Mouse (Mus musculus): ENCODE measurements at regions not wholly inside any gene's neighbourhood (a gene's known extent, or its start where the extent isn't known, plus 50 kb on each side); places are given as distances from the start of the nearest gene placed in this dataset.

- Histone ChIP-seq H3K36me3 (ENCODE audit: insufficient read depth) (no peaks in the 10 kb centered on the region), H3K9me3 (ENCODE audit: low read depth, low read length) (no peaks in the 10 kb centered on the region), H3K4me1 (ENCODE audit: insufficient read depth) (no peaks in the 10 kb centered on the region), H3K4me2 (no peak overlapping the region), H3K9ac (no peak overlapping the region), H3K27ac (ENCODE audit: low read depth) (no peak overlapping the region), H3K4me3 (ENCODE audit: low read depth, low read length) (no peak overlapping the region), H3K27me3 (ENCODE audit: insufficient read depth, low read length) (no peaks in the 10 kb centered on the region)
- no peak for TF ChIP-seq CTCF (IDR thresholded peaks at IDR 0.05; ENCODE audit: low read depth)
- WGBS, result 68% methylated on average over 6 of the region's 6 CpGs
- ATAC-seq (ENCODE audit: insufficient read depth) (no peak), DNase-seq (no peak)
Observed at GRCm38 (mm10) chr12:56402844-56403243, 57.1 kb upstream of the Mbip start.

GRCm38 (mm10) chr12:56402137-56402536 is 56.4 kb upstream of the Mbip start:
- WGBS, result 81% methylated on average over 7 of the region's 7 CpGs
- no peaks in the 10 kb centered on the region for H3K4me1 ChIP-seq (ENCODE audit: insufficient read depth)

More at GRCm38 (mm10) chr12:56402137-56402536, 56.4 kb upstream of the Mbip start:
- no peak for TF ChIP-seq CTCF (IDR thresholded peaks at IDR 0.05; ENCODE audit: low read depth)
- H3K27me3 ChIP-seq (ENCODE audit: insufficient read depth, low read length), result no peaks in the 10 kb centered on the region
- no peaks in the 10 kb centered on the region for H3K36me3 ChIP-seq (ENCODE audit: insufficient read depth)
- no peak overlapping the region for H3K4me2 ChIP-seq
- H3K4me3 ChIP-seq (ENCODE audit: low read depth, low read length), result no peak overlapping the region
- no peaks in the 10 kb centered on the region for H3K9me3 ChIP-seq (ENCODE audit: low read depth, low read length)
- no peak overlapping the region for H3K27ac ChIP-seq (ENCODE audit: low read depth)
- no peak overlapping the region for H3K9ac ChIP-seq
- no peak for DNase-seq
- ATAC-seq (ENCODE audit: insufficient read depth), result no peak

Data from lung, embryonic 14.5 days (tissue).